Mouse (Mus musculus): ENCODE data around the gene Prkrip1. TPM values are rescaled to one million over a fixed set of nuclear protein-coding genes. Genes with fewer than 3 reads are reported as not detected.

Gene Prkrip1
- polyA plus RNA-seq, 1 experiment: 48.3 TPM

DNA sequence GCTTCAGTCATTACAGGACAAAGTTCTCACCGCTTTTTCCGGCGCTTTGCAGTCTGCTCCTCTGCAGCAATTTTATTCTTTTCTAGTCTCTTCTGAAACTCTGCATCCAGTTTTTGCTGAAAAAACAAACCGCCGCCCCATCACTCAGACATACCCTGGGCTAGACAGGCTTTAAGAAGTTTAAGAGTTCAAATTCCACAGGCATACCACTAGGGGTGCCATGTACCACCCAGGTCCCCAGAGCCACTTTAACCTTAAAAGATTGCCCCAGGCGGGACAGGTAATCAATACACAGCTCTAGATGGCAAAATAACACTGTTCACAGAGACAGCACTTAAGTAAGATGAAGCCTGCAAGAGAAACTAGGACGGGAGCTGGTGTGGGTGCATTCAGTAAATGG is 6.9 kb downstream of the Prkrip1 start:
- Histone ChIP-seq H3K4me3 (ENCODE audit: low read depth, low read length) (no peak overlapping the region), H3K27me3 (ENCODE audit: control insufficient read depth, insufficient read depth, low read length, poor library complexity, severe bottlenecking) (no peaks in the 10 kb centered on the region), H3K4me1 (ENCODE audit: control insufficient read depth, insufficient read depth, low read length) (no peaks in the 10 kb centered on the region), H3K9ac (ENCODE audit: low read depth, poor library complexity, severe bottlenecking) (no peak overlapping the region), H3K27ac (ENCODE audit: insufficient read depth, low read length) (no peak overlapping the region), H3K9me3 (replicated peaks; ENCODE audit: control insufficient read depth, insufficient read depth, low read length, poor library complexity, severe bottlenecking) (no peaks in the 10 kb centered on the region), H3K36me3 (ENCODE audit: control insufficient read depth, insufficient read depth, low read length, poor library complexity, severe bottlenecking) (peaks cover 32% of the 10 kb centered on the region)
- TF ChIP-seq CTCF (IDR thresholded peaks at IDR 0.05; ENCODE audit: low read depth, low read length): no peak
- TF ChIP-seq POLR2A (IDR thresholded peaks at IDR 0.05; ENCODE audit: insufficient read depth, low read length): no peak
- no peak for TF ChIP-seq EP300 (IDR thresholded peaks at IDR 0.05; ENCODE audit: insufficient read depth, low read depth, low read length)

DNA sequence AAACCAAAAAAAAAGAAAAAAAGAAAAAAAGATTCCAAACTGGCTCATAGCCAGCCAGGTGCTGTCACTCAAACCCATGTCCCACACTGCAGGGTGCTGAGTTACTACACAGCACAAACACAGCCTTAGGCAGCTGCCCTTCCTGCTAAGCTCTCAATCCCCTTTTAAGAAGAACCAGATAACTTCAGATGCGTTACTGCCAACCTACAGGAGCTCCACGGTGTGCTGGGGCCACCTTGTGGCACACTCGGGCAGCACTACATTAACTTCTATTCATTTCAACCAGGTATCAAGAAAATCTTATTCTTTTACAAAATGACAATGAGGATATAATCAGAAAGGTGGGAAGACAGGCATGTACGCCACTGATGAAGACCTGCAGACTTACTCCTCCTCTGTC is 12.0 kb downstream of the Prkrip1 start:
- no peak overlapping the region for H3K4me3 ChIP-seq (ENCODE audit: low read depth, low read length)
- H3K4me1 ChIP-seq (ENCODE audit: control insufficient read depth, insufficient read depth, low read length): no peaks in the 10 kb centered on the region
- no peaks in the 10 kb centered on the region for H3K9me3 ChIP-seq (replicated peaks; ENCODE audit: control insufficient read depth, insufficient read depth, low read length, poor library complexity, severe bottlenecking)
- no peak for TF ChIP-seq POLR2A (IDR thresholded peaks at IDR 0.05; ENCODE audit: insufficient read depth, low read length)
- peak; percentile 80 for TF ChIP-seq CTCF (IDR thresholded peaks at IDR 0.05; ENCODE audit: low read depth, low read length)
- no peak overlapping the region for H3K9ac ChIP-seq (ENCODE audit: low read depth, poor library complexity, severe bottlenecking)
- H3K27ac ChIP-seq (ENCODE audit: insufficient read depth, low read length): no peak overlapping the region
- no peaks in the 10 kb centered on the region for H3K27me3 ChIP-seq (ENCODE audit: control insufficient read depth, insufficient read depth, low read length, poor library complexity, severe bottlenecking)
- peaks cover 24% of the 10 kb centered on the region for H3K36me3 ChIP-seq (ENCODE audit: control insufficient read depth, insufficient read depth, low read length, poor library complexity, severe bottlenecking)

DNA sequence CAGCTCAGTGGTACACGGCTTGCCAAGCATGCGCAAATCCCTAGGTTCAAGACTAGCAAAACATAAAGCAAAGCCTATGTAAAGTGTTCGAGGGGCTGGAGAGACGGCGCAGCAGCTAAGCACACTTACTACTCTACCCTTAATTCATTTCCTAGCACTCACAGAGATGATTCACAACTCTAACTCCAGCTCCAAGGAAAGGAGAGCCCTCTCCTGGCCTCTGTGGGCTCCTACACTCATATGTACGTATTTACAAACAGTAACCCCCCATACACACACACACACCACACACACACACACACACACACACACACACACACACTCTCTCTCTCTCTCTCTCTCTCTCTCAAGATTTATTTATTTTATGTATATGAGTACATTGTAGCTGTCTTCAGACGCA is 15.0 kb downstream of the Prkrip1 start:
- TF ChIP-seq CTCF (IDR thresholded peaks at IDR 0.05; ENCODE audit: low read depth, low read length): no peak
- no peak for TF ChIP-seq EP300 (IDR thresholded peaks at IDR 0.05; ENCODE audit: insufficient read depth, low read depth, low read length)
- TF ChIP-seq POLR2A (IDR thresholded peaks at IDR 0.05; ENCODE audit: insufficient read depth, low read length): no peak
- H3K9ac ChIP-seq (ENCODE audit: low read depth, poor library complexity, severe bottlenecking): no peak overlapping the region
- H3K4me1 ChIP-seq (ENCODE audit: control insufficient read depth, insufficient read depth, low read length): peaks cover 4% of the 10 kb centered on the region
- no peaks in the 10 kb centered on the region for H3K27me3 ChIP-seq (ENCODE audit: control insufficient read depth, insufficient read depth, low read length, poor library complexity, severe bottlenecking)
- H3K36me3 ChIP-seq (ENCODE audit: control insufficient read depth, insufficient read depth, low read length, poor library complexity, severe bottlenecking): peaks cover 23% of the 10 kb centered on the region
- H3K9me3 ChIP-seq (replicated peaks; ENCODE audit: control insufficient read depth, insufficient read depth, low read length, poor library complexity, severe bottlenecking): no peaks in the 10 kb centered on the region
- H3K27ac ChIP-seq (ENCODE audit: insufficient read depth, low read length): no peak overlapping the region
- H3K4me3 ChIP-seq (ENCODE audit: low read depth, low read length): no peak overlapping the region

DNA sequence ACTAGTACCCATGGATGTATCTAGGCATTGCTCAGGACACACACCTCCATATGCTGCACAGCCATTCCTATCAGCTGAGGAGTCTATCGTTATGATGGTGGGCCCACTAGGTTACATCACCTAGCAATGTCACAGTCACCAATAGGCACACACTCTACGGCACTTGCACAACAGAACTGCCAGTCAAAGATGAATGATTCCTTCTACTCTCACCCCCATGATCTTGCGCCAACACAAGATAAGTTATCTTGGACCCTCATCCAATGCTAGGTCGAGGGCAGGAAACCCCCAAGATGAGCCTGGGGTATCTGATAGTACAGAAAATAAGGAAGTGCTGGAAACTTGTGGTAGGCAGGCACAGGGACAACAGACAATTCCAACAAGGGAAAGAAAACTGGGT is 15.9 kb downstream of the Prkrip1 start:
- Histone ChIP-seq H3K9me3 (replicated peaks; ENCODE audit: control insufficient read depth, insufficient read depth, low read length, poor library complexity, severe bottlenecking) (no peaks in the 10 kb centered on the region), H3K4me3 (ENCODE audit: low read depth, low read length) (no peak overlapping the region), H3K4me1 (ENCODE audit: control insufficient read depth, insufficient read depth, low read length) (peaks cover 4% of the 10 kb centered on the region), H3K27ac (ENCODE audit: insufficient read depth, low read length) (no peak overlapping the region), H3K36me3 (ENCODE audit: control insufficient read depth, insufficient read depth, low read length, poor library complexity, severe bottlenecking) (peaks cover 21% of the 10 kb centered on the region), H3K27me3 (ENCODE audit: control insufficient read depth, insufficient read depth, low read length, poor library complexity, severe bottlenecking) (no peaks in the 10 kb centered on the region), H3K9ac (ENCODE audit: low read depth, poor library complexity, severe bottlenecking) (no peak overlapping the region)
- TF ChIP-seq EP300 (IDR thresholded peaks at IDR 0.05; ENCODE audit: insufficient read depth, low read depth, low read length): no peak
- no peak for TF ChIP-seq POLR2A (IDR thresholded peaks at IDR 0.05; ENCODE audit: insufficient read depth, low read length)
- TF ChIP-seq CTCF (IDR thresholded peaks at IDR 0.05; ENCODE audit: low read depth, low read length): no peak

DNA sequence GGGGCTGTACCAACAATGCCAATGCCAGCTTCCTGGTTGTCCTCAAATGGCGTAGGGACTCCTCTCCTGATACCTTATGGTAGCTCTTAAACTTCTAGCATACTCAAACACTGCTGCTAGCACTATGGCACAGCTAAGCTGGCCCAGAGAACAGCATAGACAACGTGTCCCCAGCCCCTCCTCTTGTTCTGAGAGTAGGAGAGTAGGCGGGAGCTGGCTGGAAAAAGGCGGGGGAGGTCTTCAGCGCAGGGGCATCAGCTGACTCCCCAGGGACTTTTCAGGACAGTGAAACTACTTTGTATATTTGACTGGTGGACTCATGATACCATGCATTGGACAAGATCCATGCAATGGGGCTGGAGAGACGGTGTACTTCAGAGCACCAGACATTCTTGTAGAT is 16.7 kb downstream of the Prkrip1 start:
- TF ChIP-seq CTCF (IDR thresholded peaks at IDR 0.05; ENCODE audit: low read depth, low read length) (no peak), EP300 (IDR thresholded peaks at IDR 0.05; ENCODE audit: insufficient read depth, low read depth, low read length) (no peak), POLR2A (IDR thresholded peaks at IDR 0.05; ENCODE audit: insufficient read depth, low read length) (no peak)
- H3K27me3 ChIP-seq (ENCODE audit: control insufficient read depth, insufficient read depth, low read length, poor library complexity, severe bottlenecking): no peaks in the 10 kb centered on the region

DNA sequence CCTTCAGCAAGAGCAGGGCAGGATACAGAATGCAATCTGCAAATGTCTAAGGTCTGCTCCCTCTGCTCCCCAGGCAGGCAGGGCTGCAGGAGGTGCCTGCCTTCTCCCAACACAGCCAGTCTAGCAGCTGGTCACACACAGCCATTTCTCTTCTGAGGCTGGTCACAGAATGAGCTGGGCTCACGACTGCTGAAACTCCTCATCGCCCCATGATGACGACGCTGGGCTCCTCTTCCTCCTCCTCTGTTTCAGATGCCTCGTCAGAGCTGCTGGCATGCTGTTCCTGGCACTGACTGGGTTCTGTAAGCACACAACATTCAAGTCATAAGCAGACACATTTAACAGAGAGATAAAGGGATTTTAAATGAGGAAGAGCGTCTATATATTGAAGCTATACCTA is 17.6 kb downstream of the Prkrip1 start:
- H3K36me3 ChIP-seq (ENCODE audit: control insufficient read depth, insufficient read depth, low read length, poor library complexity, severe bottlenecking): peaks cover 16% of the 10 kb centered on the region
- no peak for TF ChIP-seq POLR2A (IDR thresholded peaks at IDR 0.05; ENCODE audit: insufficient read depth, low read length)
- TF ChIP-seq CTCF (IDR thresholded peaks at IDR 0.05; ENCODE audit: low read depth, low read length): no peak
- no peak for TF ChIP-seq EP300 (IDR thresholded peaks at IDR 0.05; ENCODE audit: insufficient read depth, low read depth, low read length)

More for the DNA sequence above, 16.7 kb downstream of the Prkrip1 start:
- H3K9ac ChIP-seq (ENCODE audit: low read depth, poor library complexity, severe bottlenecking): no peak overlapping the region
- H3K4me3 ChIP-seq (ENCODE audit: low read depth, low read length): no peak overlapping the region
- peaks cover 18% of the 10 kb centered on the region for H3K36me3 ChIP-seq (ENCODE audit: control insufficient read depth, insufficient read depth, low read length, poor library complexity, severe bottlenecking)
- H3K27ac ChIP-seq (ENCODE audit: insufficient read depth, low read length): no peak overlapping the region
- no peaks in the 10 kb centered on the region for H3K9me3 ChIP-seq (replicated peaks; ENCODE audit: control insufficient read depth, insufficient read depth, low read length, poor library complexity, severe bottlenecking)
- H3K4me1 ChIP-seq (ENCODE audit: control insufficient read depth, insufficient read depth, low read length): peaks cover 4% of the 10 kb centered on the region

More for the DNA sequence above, 17.6 kb downstream of the Prkrip1 start:
- Histone ChIP-seq H3K9me3 (replicated peaks; ENCODE audit: control insufficient read depth, insufficient read depth, low read length, poor library complexity, severe bottlenecking) (no peaks in the 10 kb centered on the region), H3K4me1 (ENCODE audit: control insufficient read depth, insufficient read depth, low read length) (peaks cover 4% of the 10 kb centered on the region), H3K27ac (ENCODE audit: insufficient read depth, low read length) (no peak overlapping the region), H3K9ac (ENCODE audit: low read depth, poor library complexity, severe bottlenecking) (no peak overlapping the region), H3K27me3 (ENCODE audit: control insufficient read depth, insufficient read depth, low read length, poor library complexity, severe bottlenecking) (no peaks in the 10 kb centered on the region), H3K4me3 (ENCODE audit: low read depth, low read length) (no peak overlapping the region)

Data from ES-Bruce4 (cell line).